Mouse (Mus musculus) midbrain, embryonic 14.5 days (tissue): ENCODE results near the gene Gm10972. TPM values are rescaled to one million over a fixed set of nuclear protein-coding genes. Genes with fewer than 3 reads are reported as not detected.
"Not testable (repeated sequence)": the region's sequence is repeated elsewhere in the genome, so short reads cannot be mapped to it uniquely, and the experiment has no call there.

Source experiments
- ATAC-seq: fragments of 200-750 bp; cut with Nextera tagmentation; 2 replicates; pipeline ENCODE4 v1.8.0; 2017; ENCODE audit warnings: moderate number of reproducible peaks, moderate library complexity; ENCODE audit not compliant: low FRiP score, low TSS enrichment
- DNase-seq: peaks from one replicate; pipeline ENCODE4 v3.0.0-alpha.2; 2015
- H3K27ac ChIP-seq: fragments of 300-500 bp; sonication (generic); replicated peaks from 2 replicates; pipeline ENCODE4 v1.5.1; 2014; ENCODE audit warnings: mild to moderate bottlenecking, low read depth, low read length, moderate library complexity
- H3K27me3 ChIP-seq: fragments of 300-500 bp; sonication (generic); 2 replicates; pipeline ENCODE4 v1.6.1; 2014; ENCODE audit warnings: low read length, control low read depth, mixed read lengths; ENCODE audit not compliant: control insufficient read depth, insufficient read depth
- H3K36me3 ChIP-seq: fragments of 300-500 bp; sonication (generic); 2 replicates; pipeline ENCODE4 v1.6.1; 2014; ENCODE audit warnings: low read length, control low read depth; ENCODE audit not compliant: control insufficient read depth, insufficient read depth
- H3K4me1 ChIP-seq: fragments of 300-500 bp; sonication (generic); 2 replicates; pipeline ENCODE4 v1.6.1; 2014; ENCODE audit warnings: mild to moderate bottlenecking, antibody characterized with exemption, low read length, control low read depth; ENCODE audit not compliant: control insufficient read depth, insufficient read depth
- H3K4me2 ChIP-seq: fragments of 300-500 bp; sonication (generic); 2 replicates; pipeline ENCODE4 v1.6.1; 2014; ENCODE audit warnings: mild to moderate bottlenecking, low read length, moderate library complexity
- H3K4me3 ChIP-seq: fragments of 300-500 bp; sonication (generic); replicated peaks from 2 replicates; pipeline ENCODE4 v1.5.1; 2014; ENCODE audit warnings: low read depth, low read length
- H3K9ac ChIP-seq: fragments of 300-500 bp; sonication (generic); replicated peaks from 2 replicates; pipeline ENCODE4 v1.6.1; 2014; ENCODE audit warnings: mild to moderate bottlenecking, low read length, moderate library complexity
- H3K9me3 ChIP-seq: fragments of 300-500 bp; sonication (generic); 2 replicates; pipeline ENCODE4 v1.6.1; 2016; ENCODE audit warnings: low read length, control low read depth, mixed read lengths; ENCODE audit not compliant: control insufficient read depth
- WGBS: fragments of 180-500 bp; shearing (Covaris S2); extraction: QIAGEN DNeasy Blood & Tissue Kit; methylation state at CpG from one replicate; pipeline ENCODE4 v1.1.7; 2014; 5-methylcytosine and 5-hydroxymethylcytosine counted together
- polyA plus RNA-seq: library from polyadenylated mRNA; unstranded; fragments of >200 nt; fragmentation: Nextera tagmentation; extraction: Ambion mirVana; gene quantifications from 2 replicates; pipeline ENCODE4 v1.2.1, GENCODE M21; 2014

The Gm10972 gene
- polyA plus RNA-seq, 1 experiment from 2014 or later = not detected

DNA sequence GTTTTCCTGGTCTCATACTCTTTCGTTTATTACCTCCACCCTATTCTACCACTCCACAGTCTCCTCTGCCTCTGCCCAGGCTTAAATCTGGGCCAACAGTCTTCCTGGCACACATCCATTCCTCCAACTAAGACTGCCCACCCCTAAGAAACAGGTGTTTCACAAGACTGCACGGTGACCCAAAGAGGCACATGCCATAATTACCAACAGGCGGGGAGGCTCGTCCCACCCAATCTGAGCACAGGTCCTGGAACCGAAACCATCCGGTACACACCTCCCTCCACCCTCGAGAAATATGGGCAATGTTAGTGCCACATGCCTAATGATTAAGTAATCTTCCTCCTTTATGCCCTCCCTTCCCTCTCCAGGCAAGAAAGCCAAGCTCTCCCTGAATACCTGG is 7.5 kb downstream of the Gm10972 start:
- ATAC-seq = no peak

DNA sequence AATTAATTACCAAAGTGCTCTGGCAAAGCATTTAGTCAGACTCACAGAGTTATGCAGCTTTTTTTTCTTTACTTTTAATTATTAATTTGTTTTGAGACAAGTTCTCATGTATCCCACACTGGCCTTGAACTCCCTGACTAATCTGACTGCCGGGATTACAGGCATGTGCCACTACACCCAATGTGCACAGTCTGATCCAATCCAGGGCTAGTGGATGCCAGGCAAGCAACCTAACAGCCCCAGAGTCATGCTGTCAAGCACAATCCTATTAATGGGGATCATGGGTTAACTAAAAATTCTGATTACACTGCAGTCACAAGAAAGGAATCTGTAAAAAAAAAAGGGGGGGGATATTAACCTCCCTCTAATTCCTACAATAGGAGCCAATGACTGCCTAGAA is 11.1 kb downstream of the Gm10972 start:
- not testable (repeated sequence) for H3K4me1 ChIP-seq, H3K9ac ChIP-seq, H3K36me3 ChIP-seq, H3K9me3 ChIP-seq, ATAC-seq, DNase-seq, H3K4me2 ChIP-seq, H3K27ac ChIP-seq, H3K4me3 ChIP-seq, H3K27me3 ChIP-seq
- 51% methylated on average over 1 of the region's 1 CpGs for WGBS

More for the DNA sequence above, 7.5 kb downstream of the Gm10972 start:
- H3K36me3 ChIP-seq = no peaks in the 10 kb centered on the region
- no peak for DNase-seq
- no peak overlapping the region for H3K9ac ChIP-seq
- H3K27me3 ChIP-seq = no peaks in the 10 kb centered on the region
- H3K4me3 ChIP-seq = no peak overlapping the region
- no peaks in the 10 kb centered on the region for H3K4me1 ChIP-seq
- H3K4me2 ChIP-seq = no peak overlapping the region
- WGBS = 90% methylated on average over 7 of the region's 7 CpGs
- no peak overlapping the region for H3K27ac ChIP-seq
- H3K9me3 ChIP-seq = no peaks in the 10 kb centered on the region

DNA sequence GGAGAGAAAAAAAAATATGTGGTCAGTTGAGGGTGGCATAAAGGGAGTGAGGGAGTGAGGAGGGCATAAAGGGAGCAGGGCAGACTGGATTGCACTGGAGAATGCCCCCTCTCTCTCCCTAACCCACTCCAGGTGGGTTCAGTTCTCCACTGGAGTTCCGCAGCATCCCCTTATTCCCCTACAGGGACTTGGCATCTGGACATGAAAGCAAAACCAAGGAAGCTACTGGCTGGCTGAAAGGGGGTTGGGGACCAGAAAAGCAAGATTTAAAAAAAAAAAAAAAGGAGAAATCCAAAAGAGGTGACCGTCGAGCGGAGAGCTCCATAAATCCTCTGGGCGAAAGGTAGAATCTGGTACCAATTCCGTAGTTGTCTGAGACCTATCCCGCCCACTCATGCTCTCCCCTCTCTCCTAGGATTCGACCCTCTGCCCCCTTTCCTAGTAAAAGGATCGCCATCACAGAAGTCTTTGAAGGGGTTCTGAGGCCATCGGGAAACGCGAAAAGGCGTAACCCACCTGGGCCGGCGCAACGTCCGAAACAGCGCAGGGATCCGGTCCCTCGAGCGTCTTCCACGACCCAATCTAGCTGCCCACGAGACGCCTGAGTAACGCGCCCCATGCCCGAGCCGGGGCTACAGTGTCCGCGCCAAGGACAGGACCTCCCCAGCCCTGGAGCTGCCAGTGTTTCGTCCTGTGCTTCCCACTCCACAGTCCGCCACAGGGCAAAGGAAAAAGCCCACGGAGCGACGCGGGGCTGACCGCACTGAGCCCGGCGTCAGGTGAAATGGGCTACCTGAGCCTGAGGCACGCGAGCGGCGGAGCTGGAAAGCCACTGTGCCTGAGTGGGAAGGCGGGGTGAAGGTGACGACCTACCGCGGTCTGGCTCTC is 15.2 kb downstream of the Gm10972 start:
- peak; percentile 54; the same call in 1 of the 2 replicates for ATAC-seq
- H3K4me1 ChIP-seq, H3K9ac ChIP-seq, H3K27ac ChIP-seq, H3K36me3 ChIP-seq, H3K9me3 ChIP-seq, H3K27me3 ChIP-seq, DNase-seq: not testable (repeated sequence)
- 3% methylated on average over 23 of the region's 47 CpGs for WGBS
- peak overlapping the region; percentile 54 for H3K4me2 ChIP-seq
- H3K4me3 ChIP-seq = peak overlapping the region; percentile 30

DNA sequence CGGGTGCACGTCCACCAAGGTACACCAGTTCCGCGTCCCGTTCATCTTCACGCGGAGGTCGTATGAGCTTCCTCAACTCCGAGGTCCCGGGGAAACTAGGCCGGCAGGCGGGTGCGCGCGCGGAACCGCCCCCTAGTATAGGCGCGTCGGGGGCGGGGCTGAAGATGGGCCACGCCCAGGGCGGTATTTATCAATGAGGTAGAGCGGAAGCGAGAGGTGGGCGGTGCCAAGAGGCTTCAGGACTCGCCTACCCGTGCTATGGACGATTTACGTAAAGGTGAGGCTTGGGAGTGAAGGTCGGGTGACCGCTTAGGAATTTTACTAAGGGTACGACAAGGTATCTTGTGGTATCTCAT is 15.8 kb downstream of the Gm10972 start, which contains the start of gene Tuft1:
Gene Tuft1, minus strand, starts transcription at position 133 of the 356 bp plus-strand sequence.
- H3K4me3 ChIP-seq = peak within 1 kb of the TSS; percentile 30
- H3K27me3 ChIP-seq, H3K27ac ChIP-seq, DNase-seq, H3K4me1 ChIP-seq, H3K9me3 ChIP-seq, H3K36me3 ChIP-seq, H3K9ac ChIP-seq: not testable (repeated sequence)
- peak; percentile 86 for ATAC-seq
- peak within 1 kb of the TSS; percentile 54 for H3K4me2 ChIP-seq
- 0% methylated on average over 20 of the region's 33 CpGs for WGBS

DNA sequence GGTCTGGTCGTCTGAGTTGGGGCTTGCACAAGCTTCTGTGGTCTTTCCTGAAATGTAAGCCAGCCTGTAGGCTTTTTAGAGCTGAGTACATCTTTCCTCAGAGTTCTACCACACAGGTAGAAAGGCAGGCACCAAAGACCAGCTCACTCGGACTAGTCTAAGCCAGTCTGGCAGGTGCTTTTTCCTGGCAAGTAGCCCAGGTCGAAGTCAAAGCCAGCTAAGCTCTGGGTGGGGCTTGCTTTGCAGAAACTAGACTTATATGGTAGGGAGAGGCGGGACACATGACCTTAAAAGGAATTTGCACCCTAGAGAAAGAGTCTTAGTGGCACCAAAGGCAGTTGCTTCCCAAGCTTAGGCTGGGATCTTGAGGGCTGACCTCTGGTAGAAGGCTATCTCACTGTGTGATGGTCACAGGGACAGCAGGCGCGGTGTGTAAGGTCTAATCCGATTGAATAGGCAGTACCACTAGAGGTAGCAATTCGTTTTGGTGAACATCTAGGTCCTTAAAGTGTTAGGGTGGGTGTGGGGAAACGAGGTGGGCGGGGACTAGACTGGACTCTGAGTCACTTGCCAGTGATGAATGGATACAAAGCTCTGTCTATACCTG is 16.3 kb downstream of the Gm10972 start:
- H3K27me3 ChIP-seq, H3K36me3 ChIP-seq, DNase-seq, H3K27ac ChIP-seq, H3K9me3 ChIP-seq, H3K4me3 ChIP-seq, H3K4me1 ChIP-seq, H3K9ac ChIP-seq: not testable (repeated sequence)
- H3K4me2 ChIP-seq = peak overlapping the region; percentile 23; the same call in 1 of the 2 replicates
- 30% methylated on average over 8 of the region's 10 CpGs for WGBS
- ATAC-seq = peak; percentile 49

DNA sequence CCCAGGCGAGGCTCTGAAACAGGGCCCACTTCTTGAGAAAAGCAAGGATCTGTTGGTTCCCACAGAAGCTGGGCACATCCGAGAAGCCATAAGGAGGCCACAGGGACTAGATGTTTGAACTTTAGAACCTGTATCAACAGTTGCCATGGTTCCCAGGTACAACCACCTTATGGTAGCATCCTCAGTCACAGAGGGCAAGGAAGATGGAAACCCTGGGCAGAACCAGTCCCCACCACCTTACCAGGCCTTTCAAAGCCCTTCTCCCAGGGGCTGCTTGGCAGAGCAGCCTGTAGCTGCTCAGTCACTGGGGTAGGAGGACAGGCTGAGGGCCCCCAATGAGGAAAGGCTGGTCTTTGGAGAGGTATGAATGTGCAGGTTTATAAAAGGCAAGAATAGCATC is 17.9 kb downstream of the Gm10972 start:
- H3K4me2 ChIP-seq, H3K9ac ChIP-seq, H3K4me1 ChIP-seq, H3K27me3 ChIP-seq, DNase-seq, ATAC-seq, H3K27ac ChIP-seq, H3K4me3 ChIP-seq, H3K36me3 ChIP-seq, H3K9me3 ChIP-seq: not testable (repeated sequence)
- WGBS = 91% methylated on average over 2 of the region's 2 CpGs

DNA sequence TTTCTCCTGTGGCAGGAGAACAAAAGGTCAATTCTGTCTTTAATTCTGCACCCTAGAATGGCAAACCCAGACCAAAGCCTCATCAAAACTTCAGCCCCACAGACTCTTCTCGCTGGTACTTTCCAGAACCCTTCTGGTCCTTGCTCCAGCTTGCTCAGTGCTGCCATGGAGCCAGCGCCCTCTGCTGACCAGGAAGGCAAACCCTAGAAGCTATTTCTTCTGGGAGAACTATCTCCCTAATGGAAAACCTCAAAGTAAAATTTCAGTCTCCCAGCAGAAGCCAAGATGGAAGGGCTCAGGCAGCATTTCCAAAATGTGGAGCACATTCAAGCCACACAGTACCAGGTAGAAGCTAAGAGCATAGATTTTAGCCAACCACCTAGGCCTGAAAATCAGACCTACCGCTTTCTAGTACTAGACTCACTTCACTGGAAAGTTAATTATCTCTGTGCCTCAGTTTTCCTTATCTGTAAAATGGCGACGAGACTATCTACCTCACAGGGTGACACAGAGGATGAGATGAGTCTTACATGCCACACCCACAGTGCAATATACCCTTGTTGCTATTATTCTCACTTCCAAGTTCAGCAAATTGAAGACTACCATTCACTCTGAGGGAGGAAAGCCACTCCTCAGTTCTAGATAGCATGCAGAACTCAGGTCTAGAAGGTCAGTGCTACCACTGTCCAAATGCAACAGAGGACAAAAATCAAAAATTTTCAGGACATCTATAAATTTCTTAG is 22.3 kb downstream of the Gm10972 start:
- 74% methylated on average over 4 of the region's 5 CpGs for WGBS
- H3K36me3 ChIP-seq, H3K9me3 ChIP-seq, H3K9ac ChIP-seq, H3K27ac ChIP-seq, H3K4me3 ChIP-seq, H3K4me1 ChIP-seq, ATAC-seq, DNase-seq, H3K27me3 ChIP-seq, H3K4me2 ChIP-seq: not testable (repeated sequence)

DNA sequence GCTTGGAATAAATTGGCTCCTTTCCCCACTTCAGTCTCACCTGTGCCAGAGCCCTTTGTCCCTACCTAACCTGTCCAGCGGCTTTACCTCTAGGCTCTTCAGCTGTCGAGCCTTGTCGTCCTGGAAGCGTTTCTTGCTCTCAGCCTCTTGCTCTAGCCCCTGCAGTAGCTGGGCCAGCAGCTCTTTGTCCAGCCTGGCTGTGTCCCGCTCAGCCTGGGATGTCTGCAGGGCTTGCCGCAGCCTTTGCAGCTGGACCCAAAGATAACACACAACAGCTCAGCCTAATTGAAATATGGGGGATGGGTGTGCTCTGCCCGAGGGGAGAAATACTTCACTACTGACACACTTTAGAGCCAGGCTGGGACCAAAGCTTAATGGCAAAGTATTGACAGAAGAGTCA is 23.0 kb downstream of the Gm10972 start:
- 41% methylated on average over 7 of the region's 7 CpGs for WGBS
- not testable (repeated sequence) for H3K9ac ChIP-seq, H3K4me3 ChIP-seq, H3K4me1 ChIP-seq, H3K27ac ChIP-seq, H3K36me3 ChIP-seq, H3K4me2 ChIP-seq, H3K27me3 ChIP-seq, DNase-seq, H3K9me3 ChIP-seq
- ATAC-seq = peak; percentile 34; the same call in 1 of the 2 replicates
